Mouse (Mus musculus): ENCODE measurements at regions not wholly inside any gene's neighbourhood (a gene's known extent, or its start where the extent isn't known, plus 50 kb on each side); places are given as distances from the start of the nearest gene placed in this dataset.

DNA sequence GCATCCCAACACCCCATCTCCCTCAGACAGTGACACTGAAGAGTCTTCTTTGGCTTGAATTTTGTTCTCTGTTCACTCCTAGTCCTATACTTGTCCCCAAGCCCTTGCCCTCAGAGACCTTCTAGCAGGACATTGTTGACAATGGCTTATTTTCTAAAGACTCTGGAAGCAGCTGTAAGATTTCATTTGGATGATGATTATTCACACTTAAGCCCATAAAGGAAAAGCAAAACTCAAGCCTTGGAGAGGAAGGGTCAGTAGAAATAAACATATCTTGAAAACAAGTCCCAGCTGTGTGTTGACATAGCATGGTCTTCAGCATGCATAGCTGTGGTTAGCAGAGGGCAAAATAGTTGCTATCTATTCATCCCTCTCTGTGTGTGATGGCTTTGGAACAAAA, 59.9 kb upstream of the Cdh11 start:
- in situ Hi-C loops (cut with MboI, MseI), result no loop called here

DNA sequence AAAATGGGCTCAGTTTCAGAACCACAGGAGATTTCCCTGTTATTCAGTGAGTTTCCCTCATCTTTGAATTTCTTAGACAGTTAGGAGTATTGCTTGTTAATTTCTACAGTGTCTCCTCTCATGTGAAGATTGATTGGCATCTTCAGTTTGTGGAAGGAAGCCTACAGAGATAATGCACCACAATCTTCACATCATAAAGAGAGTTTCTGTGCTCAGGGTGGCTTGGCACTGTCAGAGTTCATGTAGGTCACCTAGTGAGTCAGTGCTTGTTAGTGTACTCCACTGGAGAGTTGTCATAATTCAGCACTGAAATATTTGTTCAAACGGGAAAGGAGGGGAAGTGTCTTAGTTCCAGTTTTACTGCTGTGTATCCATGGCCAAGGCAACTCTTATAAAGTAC, 74.6 kb upstream of the Cdh11 start:
- in situ Hi-C loops (cut with MboI, MseI), result loop anchor here in 1 of 2 experiments (10.0 kb wide), 1 partner anchor 825 kb away; no protein-coding TSS in a partner anchor

DNA sequence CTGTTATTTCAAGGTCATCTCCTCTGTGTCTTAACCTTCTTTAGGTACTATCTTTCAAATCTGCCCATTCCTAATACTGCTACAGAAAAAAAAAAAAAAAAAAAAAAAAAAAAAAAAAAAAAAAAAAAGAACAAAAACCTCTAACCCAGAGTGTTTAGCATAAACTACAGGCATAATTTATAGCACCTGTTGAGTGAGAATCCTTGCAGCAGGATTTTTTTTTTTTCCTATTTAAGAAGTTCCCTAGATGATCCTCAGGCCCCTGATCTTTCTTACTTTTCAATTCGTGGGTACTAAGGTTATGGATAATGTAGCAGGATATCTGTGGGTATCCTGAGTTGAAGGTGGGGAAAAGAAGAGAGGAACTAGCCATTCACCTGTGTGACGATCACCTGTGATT, 114.1 kb upstream of the Cdh11 start:
- in situ Hi-C loops (cut with MboI, MseI), result no loop called here

DNA sequence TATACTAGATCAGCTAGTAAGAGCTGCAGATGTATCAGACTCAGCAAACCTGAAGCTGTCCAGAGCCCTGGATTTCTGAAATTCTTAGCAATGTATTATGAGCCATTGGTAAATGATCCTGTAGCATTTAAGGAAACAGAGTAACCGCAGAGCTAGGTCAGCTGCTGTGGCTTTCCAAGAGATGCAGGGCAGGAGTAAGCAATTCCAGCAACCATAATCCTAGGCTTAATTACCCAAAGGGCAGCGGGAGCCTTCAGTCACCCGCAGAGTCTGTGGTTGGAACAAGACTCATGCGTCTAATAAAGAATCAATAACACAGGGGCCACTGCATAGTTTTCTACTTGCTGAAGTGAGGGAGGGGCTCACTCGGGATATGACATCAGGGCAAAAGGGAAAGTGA, 115.2 kb upstream of the Cdh11 start:
- in situ Hi-C loops (cut with MboI, MseI), result no loop called here

DNA sequence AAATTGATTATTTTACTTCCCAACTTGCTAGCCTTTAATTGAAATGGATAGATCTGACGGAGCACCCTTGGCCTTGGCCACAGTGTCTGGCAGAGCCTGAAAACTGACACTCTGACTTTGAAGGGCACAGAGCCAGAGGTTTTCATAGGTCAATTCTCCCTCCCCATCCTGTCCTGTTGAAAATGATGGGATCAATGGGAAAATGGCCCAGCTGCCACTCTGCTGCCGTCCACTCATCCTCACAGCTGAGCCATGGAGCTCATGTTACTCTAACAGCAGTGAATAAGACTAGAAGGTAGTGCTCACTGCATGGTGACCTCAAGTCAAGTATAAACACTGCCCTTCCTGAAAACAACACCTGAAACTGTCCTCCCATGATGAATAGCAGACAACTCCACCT, 122.0 kb upstream of the Cdh11 start:
- in situ Hi-C loops (cut with MboI, MseI), result no loop called here

DNA sequence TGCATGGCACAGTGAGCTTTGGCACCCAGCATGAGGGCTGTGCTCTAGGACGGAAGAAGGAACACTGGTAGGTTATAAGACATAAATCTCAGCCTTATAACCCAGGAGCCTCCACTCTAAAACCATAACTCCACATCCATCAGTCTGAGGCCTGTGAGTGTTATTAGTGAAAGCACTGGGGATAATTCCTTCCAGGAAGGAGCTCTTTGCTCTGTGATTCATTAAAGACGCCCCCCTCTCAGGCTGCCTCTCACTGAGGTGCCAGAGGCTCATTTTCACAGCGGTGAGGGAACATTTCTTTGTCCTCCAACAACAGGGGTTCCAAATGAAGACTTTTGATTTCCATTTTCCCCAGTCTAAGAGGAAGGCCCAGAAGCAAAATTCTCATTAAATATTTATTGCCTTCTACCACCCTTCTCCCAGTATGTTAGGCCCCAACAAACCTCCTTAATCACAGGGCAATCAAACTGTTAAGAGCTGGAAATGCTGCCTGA, 145.9 kb upstream of the Cdh11 start:
- in situ Hi-C loops (cut with MboI, MseI), result no loop called here

DNA sequence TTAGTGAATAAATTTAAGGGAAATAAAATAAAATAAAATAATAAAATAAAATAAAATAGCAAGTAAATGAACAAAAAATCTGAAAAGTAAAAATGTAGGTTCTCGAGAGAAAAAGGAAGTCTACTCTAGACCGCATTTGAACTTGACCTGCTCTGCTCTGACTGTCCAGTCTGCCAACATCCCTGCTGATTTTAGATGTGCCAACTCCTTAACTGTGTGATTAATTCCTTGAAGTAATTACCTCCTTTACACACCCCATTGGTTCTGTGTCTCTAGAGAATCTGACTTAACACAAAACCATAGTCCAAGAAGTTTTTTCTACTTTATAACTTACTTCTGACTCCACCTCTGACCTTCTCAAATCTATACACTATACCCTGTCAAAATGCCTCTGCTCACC, 153.3 kb upstream of the Cdh11 start:
- in situ Hi-C loops (cut with MboI, MseI), result no loop called here

DNA sequence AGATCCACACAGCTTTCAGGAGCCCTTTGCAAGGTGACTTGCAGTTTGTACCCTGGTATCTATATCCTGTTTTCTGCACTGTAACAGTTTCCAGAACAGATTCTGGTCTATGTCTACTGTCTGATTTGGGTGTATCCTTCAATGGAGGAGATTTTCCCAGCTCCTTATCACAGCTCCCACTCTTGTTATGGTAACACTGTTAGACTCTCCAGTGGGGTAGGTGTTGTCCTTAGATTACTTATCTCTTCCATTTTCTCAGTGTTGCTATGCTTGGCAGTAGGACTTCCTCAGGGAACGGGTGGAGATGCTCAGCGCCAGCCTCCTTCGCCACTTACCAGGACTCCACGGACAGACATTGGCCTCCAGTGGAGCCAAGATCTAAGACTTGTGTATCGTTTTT, 160.1 kb upstream of the Cdh11 start:
- in situ Hi-C loops (cut with MboI, MseI), result no loop called here

DNA sequence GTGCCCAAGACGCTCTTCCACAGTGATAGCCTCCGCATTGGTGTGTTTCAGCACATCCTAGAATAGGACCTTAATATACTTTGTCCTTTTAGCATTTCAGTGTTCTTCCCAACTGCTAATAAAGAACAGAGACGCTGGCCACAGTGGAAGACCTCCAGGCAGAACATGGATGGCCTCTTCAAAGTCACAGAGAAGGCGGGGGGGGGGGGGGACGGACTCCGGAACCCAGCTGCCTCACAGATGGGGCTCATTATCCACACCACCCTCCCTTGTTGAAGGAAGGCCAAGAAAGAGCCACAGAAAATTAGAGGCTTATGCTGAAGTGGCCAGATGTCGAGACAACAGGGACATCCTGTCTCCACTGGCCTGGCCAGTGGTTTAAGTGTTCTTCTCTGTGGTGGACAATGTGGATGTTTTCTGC, 192.7 kb upstream of the Cdh11 start:
- in situ Hi-C loops (cut with MboI, MseI), result no loop called here

DNA sequence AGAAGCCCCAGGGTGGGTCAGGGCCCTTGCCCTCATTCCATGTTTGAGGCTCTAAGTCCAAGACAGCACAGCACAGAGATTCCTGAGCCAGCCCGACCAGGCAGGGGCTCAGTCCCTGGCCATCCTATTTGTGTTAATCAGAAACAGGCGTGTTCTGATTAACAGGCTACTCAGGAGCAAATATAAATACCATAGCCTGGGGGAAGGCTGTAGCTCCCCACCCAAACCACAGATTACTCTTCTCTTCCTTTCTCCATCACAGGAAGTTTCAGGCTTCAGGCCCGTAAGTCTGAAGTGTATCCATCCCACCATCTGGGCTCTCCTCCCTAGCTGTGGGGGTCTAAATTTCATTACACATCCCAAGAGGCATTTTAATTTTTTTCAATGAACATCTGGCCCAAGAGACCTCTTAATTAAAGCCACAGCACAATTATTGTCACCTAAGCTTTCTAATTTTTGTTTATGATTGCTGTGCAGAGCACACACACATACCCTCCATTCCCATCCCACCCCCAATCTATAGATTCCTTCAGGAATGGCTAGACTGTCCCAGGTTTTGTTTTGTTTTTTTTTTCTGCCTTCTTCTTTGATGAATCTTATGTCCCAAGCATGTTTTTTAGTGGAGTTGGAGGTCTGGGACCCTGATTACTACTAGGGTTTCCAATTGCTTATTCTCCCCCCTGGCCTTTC, 197.9 kb upstream of the Cdh11 start:
- in situ Hi-C loops (cut with MboI, MseI), result no loop called here

DNA sequence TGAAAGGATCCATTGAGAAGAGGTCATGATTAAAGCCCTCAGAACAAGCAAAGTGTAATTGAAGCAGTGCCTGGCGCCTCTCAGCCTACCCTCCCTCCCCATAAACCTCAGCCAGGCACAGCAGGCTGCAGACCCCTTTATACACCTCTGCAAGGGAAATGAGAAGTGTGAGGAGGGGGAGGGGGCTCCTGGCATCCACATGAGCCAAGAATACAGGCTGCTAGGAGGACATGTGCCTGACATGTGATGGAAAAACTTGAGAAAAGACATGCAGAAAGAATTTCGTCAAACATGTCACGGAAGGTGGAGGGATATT, 198.4 kb upstream of the Cdh11 start:
- in situ Hi-C loops (cut with MboI, MseI), result no loop called here

DNA sequence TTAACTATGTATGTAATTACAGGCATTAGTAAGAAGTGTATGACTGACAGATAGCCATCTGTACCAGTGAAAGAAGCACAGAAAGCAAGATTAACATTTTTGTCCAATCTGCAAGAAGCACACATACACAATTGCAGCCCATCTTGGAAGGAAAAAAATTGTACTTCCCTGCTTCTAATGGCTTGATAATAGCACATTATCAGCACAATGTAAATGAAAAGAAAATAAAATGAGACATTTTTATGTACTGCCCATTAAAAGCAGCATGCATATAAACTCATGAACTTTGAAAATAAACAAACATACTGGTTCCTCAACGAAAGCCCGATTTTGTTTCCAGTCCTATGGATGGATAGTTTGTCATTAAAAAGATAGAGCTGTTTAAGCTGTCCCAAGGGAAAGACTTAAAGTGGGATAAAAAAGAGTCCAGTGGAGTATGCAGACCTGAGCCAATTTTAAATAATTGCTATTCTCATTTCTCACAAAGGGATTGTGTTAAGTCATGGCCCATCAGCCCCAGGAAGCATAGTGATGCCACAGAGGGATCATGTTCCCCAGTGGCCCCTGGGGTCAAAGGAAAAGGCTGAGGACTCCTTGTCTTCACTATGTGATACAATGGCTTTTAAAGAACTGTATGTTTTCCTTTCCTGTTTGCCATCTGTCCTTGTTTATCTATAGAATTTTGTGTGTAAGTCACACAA, 222.0 kb upstream of the Cdh11 start:
- in situ Hi-C loops (cut with MboI, MseI), result no loop called here

DNA sequence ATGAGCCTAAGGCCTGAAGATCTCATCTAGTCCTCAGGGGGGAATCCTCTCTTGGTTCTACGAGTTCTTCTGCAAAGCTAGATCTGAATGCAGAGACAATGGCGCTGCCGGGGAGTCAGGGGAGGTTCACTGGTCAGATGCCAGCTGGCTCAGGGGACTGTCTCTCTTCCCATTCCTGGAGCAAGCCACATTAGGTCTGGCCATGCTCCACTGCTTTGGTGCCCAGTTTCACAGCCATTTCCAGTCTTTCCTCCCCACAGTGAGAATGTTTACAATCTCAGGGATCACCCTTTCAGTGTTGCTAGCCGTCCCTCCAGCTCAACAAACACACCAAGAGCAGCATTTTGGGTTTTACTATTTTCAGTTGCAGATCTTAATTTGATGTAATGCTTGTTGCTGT, 233.7 kb upstream of the Cdh11 start:
- in situ Hi-C loops (cut with MboI, MseI), result no loop called here

DNA sequence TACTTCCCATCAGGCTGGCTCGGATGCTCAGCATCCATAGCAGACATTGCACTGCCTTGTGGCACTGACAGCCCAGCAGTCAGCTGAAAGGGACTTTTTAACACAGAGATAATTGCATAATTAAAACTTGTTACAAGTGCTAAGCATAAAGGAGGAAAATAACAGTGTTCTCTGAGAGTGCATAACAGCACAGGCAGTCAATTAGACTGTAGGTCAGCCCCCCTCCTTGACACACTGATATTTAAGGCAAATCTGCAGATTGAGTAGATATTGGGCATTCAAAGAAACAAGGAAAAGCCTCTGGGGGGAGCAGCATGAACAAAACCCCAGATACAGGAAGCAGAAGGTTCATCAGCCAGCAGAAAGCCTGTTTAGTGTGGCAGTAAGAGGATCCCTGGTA, 237.8 kb upstream of the Cdh11 start:
- in situ Hi-C loops (cut with MboI, MseI), result no loop called here

DNA sequence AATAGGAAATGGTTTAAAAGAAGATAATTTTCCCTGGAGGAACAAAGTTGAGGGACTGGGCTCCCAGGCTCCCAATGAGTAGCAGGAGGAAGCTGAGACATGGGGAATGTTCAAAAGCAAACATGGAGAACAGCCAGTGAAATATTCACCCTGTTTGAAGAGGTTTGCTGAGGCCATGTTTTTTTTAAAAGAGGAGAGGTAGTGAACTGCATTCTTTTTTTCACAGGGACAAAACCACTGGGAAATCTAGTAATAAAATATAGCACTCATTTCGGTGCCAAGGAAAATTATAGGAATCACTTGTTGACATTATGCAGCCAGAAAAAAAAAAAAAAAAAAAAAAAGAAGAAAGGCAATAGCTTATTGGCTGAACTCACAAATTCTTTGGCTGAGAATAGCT, 246.3 kb upstream of the Cdh11 start:
- in situ Hi-C loops (cut with MboI, MseI), result loop anchor here in 1 of 2 experiments (10.0 kb wide), 1 partner anchor 827 kb away; no protein-coding TSS in a partner anchor

DNA sequence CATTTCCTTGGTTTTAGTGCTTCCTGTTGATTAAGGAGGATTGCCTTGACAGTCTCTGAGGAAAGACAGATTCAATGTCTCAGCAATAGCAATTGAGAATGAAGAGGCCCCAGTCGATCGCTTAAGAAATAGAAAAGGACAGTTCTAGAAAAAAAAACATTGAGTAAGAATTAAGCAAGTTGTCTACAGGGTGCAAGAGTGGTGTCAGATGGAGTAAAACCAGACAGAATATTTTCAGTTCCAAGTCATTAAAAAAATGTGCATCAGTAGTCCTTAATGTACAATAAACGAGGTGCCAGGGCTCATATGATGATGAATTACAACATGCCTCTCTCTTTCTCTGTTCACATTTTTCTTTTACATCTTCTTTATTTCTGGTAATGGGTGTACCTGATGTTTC, 248.5 kb upstream of the Cdh11 start:
- in situ Hi-C loops (cut with MboI, MseI), result loop anchor here in 1 of 2 experiments (10.0 kb wide), 1 partner anchor 829 kb away; no protein-coding TSS in a partner anchor

DNA sequence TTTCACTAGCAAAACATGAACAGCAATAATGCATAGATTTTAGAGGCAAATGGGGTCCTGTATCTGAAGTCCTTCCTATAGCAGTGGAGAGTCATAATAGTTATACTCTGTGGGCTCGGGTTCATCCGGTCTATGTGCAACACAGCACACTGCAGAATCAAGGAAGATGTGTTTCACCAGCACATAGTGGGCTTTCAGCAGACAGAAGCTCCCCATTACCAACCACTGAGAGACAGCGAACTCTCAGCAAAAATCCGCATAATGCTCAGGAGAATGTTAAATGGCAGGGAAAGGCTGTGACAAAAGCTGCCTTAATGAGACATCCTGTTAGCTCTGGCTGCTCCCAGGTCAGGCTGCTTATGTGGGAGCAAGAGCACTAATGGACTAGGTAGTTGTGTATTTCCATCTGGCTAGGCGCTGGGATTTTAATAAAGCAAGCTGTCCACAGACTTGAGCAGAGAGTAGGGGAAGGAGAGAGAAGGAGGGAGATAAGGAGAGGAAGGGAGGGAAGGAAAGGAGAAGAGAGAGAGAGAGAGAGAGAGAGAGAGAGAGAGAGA, 286.7 kb upstream of the Cdh11 start:
- in situ Hi-C loops (cut with MboI, MseI), result no loop called here

DNA sequence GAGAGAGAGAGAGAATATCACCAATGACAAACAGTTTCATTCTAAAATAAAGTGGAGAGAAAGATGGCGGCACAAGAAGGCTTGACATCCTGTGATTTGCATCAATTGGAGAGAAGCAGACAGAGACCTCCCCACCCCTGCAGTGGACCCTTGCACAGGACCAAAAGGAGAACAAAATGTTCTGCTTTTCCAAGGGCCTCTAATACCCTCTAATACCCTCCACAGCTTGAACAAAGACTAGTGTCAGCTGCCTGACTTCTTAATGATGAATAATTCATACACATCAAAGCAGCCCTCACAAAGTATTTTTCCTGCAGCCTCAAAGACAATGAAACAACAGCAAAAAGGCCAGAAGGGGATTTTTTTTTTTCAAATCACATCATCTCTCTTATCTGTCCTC, 287.2 kb upstream of the Cdh11 start:
- in situ Hi-C loops (cut with MboI, MseI), result no loop called here

DNA sequence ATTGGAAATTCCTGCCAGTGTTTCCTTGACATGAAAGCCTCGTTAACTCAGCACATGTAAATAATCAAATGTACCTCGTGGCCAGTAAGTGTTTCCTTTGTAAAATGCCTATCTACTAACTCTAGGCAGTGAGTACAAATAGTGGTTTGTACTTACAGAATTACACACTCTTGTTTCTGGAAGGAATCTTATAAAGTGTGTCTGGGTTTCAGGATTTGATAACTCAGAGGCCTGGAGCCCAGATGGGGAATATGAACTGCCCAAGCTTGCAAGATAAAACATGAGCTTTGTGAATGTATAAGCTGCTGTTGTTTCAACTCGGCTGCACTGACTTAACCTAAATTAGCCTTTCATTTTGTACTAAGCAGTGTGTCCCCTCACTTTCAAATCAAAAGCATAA, 293.1 kb upstream of the Cdh11 start:
- in situ Hi-C loops (cut with MboI, MseI), result no loop called here

DNA sequence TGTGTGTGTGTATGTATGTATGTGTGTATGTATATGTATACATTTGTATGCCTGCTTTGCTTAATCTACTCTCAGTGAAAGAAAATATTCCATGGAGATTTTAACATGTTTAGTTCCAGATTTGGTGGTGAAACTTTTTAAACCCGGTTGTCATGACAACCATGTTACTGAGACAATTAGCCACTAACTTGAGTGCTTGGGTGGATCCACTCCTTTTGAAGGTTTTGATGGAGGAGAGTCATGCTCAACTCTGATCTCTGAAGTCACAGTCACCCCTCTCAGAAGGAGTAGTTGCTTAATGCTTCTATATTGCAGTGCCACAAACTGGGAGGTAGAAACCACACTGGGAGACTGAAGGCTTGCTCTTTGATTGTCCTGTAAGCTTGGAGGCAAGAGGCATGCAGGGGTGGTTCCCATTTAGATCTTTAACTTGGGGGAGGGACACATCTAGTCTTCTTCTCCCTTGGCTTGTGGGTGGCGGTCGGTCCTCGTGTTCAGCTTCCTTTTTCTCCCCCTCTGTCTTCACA, 301.6 kb upstream of the Cdh11 start:
- in situ Hi-C loops (cut with MboI, MseI), result no loop called here

DNA sequence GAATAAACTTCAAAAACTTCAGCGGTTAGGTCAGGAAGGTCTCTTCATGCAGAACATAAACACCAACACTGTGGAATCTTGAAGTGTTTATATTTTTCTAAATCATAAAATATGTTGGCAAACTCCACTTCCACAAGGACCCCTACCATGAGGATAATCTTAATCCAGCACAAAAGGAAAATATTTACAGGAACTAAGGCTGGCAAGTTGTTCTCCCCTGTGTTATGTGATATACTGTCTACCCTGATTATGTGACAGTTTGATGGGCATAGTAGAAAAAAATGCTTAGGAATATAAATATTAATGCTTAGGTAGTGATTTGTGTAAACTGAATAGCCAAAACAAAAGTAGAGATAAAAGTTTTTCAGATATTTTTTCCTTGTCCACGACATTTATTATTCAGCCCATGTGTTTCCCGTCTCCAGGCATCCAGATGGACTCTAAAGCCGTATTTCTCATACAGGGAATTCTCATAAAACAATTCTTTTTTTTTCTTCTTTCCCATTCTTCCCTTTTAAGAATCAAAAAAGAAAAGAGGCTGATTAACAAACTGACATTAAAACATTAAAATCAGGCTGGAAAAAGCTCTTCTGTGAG, 311.2 kb upstream of the Cdh11 start:
- in situ Hi-C loops (cut with MboI, MseI), result no loop called here

DNA sequence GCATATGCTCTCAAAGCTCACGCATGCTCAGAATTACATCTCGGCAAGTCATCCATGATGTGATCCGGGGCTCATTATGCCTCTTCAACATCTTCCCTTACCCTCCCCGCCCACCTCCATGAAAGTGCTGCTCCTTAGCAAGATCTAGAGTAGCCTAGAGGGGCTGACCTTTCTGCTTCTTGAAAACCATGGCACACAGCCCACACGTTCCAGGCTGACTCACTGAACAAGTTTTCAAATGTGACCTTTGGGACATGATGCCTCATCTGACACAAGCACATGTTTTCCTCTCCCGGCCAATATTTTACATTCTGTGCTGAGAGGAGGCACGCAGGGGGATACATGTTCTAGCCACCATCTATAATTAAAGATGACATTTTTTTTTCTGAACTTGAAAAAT, 340.1 kb upstream of the Cdh11 start:
- in situ Hi-C loops (cut with MboI, MseI), result no loop called here

Data from T-helper 17 cell (primary cell).